Mouse (Mus musculus) G1E (cell line): ENCODE results near the gene Tktl2.

ENCODE experiments used
- CTCF ChIP-seq: IDR thresholded peaks from 2 replicates; pipeline ENCODE4 v1.5.1; 2012; ENCODE audit warnings: low read depth, low read length, inconsistent platforms, mixed read lengths
- TAL1 ChIP-seq: conservative IDR thresholded peaks from 2 replicates; pipeline ENCODE4 v1.6.1; 2012; ENCODE audit warnings: low read depth, low read length, inconsistent platforms, mixed read lengths

DNA sequence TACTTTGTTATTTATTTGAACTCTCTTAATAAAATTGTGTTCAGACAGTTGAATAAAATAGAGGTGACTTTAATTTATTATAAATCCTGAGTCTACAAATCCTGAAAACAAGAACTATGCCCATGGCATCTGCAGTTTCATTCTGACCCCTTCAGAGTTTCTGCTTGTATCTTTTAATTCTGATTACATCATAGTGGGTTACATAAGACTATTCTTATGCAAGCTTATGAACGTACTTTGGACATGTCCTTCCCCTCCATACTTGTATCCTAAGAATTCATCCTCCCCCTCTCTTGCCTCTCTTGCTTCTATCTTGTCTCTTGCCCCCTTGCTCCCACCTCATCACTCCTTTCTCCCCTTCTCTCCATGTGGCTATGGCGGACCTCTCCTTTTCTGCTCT, 7.6 kb downstream of the Tktl2 start:
- TF ChIP-seq CTCF = no peak
- no peak for TF ChIP-seq TAL1
